Mouse (Mus musculus): ENCODE measurements at regions not wholly inside any gene's neighbourhood (a gene's known extent, or its start where the extent isn't known, plus 50 kb on each side); places are given as distances from the start of the nearest gene placed in this dataset.

DNA sequence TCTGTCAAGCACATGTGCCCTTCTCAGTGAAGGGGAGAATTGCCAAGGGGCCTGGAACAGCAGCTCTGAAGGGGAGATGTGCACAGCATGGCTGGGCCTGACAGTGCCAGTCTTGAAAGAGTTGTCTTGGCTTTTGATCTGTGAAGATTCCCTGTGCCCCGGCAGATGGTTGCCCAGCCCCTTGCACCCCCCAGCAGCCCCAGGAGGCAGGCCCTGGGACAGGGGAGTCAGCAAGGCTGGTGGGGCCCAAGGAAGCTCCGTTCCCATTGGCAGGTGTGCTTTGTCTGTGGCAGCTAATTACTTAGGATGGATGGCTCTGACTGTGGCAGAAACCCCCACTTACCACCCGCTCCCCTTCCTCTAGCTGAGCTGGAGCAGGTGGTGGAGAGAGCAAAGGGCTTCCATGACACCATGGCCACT is 58.6 kb downstream of the Tspan17 start:
- DNase-seq (ENCODE audit: extremely low spot score, low spot score): no peak

DNA sequence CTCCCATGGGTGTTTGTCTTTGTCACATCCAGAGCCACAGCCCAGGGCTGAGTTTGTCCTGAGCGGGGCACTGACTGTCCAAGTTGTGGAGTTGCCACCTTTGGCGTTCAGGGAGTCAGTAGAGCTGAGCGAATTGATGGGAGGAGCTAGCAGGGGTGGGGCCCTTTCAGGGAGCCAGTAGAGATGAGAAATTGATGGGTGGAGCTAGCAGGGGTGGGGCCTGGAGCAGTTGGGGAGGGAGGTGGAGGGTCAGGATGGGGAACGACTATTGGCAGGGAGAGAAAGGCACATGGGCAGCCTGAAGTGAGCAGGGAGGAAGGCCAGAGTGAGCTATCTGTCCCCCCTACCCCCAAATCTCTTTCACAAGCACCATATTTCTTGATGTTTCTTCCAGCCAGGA is 62.0 kb downstream of the Tspan17 start:
- DNase-seq (ENCODE audit: extremely low spot score, low spot score): no peak

DNA sequence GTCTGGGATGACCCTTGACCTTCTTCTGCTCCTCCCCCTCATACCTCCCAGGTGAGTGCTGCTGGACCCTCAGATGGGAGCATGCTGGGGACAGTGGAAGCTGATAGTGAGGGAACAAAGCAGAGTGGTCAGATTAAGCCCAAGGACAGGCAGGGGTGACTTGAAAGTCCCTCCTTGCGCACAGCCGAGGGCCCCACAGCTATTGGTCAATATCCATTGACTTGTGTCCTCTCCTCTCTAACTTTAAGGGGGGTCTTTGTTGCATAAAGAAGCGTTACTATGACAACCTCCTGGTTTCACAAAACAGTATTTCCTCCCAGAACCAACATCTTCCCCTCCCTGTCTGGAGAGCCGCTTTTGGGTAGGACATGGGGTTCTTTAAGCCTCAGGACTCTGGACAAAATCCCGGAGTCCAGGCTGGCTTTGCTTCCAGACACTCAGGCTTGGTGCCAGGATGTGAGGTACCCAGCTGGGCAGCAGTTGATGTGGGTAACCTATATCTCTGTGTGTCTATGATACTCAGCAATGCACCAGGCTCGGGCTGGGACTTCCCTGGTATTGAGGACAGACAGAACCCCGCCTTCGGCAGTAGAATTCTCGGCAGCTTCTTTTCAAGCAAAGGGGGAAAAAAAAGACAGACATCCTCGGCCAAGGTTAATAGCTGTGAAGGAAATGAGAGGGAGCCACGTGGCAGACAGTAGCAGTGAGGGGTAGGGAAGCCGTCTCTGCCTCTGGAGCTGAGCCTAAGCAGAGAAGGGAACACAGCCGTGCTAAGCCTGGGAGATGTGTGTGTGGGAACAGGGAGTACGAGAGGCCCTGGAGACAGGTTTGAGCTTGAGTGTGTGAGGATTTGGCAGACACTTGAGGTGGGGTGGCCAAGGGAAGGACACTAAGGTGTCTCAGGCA is 66.4 kb downstream of the Tspan17 start:
- DNase-seq (ENCODE audit: extremely low spot score, low spot score): no peak

DNA sequence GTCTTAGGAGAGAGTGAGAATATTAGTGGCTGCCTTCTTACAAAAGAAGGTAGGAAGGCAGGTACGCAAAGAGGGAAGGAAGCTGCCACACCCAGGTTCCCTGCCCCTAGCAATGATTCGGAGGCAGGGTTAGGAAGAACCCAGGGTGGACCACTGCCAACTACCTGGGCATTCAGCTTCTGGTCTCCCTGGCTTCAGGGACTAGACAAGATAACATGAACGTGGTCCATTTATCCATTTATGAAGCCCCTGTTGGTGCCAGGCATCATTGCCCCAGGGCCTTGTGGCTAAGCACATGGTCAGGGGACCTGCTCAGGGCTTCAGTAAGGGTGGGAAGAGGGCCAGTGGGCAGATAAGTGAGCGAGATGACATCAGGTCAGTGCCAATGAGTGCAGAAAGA is 73.8 kb downstream of the Tspan17 start:
- no peak for DNase-seq (ENCODE audit: extremely low spot score, low spot score)

DNA sequence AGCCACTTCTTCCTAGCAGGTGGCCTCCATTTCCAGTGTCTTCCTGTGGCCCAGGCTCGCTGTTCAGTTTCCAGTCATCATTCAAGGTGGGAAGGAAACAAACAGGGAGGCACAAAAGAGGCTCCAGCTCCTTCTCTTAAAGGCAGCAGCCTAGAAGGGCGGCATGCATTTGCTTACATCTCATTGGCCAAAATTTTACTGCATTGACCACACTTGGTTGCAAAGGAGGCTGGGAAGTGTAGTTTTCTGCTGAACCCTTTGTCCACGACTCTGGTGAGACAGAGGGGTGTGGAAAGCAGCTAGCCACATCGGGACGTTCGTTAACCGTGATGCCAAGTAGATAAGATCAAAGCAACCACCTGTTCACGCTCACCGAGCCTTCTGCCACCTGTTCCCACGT is 74.9 kb downstream of the Tspan17 start:
- DNase-seq (ENCODE audit: extremely low spot score, low spot score): no peak

DNA sequence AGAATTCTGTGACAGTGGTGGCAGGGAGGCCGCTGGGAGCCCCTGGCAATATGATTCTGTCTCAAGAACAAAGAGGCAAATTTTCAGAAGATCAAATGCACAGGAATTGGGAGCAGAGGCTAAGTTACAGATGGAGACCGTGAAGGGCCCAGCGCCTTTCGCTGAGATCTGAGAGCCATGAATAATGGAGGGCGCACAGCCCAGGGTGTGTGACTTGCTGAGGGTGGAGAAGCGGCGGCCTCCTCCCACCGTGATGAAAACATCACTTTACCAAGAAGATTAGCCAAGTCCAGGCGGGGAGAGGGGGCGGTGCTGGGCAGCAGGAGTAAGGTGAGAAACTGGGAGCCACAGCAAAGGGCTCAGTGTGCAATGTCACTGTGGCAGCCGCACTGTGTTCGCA is 77.2 kb upstream of the Unc5a start:
- DNase-seq (ENCODE audit: extremely low spot score, low spot score): no peak

DNA sequence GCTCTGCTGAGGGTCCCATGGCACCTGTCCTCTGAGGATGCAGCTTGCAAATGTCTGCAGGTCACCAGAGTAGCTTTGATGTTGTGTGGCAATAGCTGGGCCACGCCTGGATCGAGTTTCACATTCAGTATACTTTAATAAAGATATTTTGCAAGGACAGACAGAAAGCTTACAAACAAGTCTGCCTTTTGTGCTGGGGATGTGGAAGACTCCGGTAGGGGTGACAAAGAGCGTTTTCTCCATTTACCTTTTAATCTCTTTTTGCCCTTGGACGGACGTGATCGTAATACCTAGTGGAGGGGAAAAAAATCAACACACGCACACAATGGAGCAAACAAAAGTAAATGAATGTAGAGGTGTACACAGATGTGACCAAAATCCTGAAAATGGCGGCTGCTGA is 75.3 kb upstream of the Unc5a start:
- no peak for DNase-seq (ENCODE audit: extremely low spot score, low spot score)

DNA sequence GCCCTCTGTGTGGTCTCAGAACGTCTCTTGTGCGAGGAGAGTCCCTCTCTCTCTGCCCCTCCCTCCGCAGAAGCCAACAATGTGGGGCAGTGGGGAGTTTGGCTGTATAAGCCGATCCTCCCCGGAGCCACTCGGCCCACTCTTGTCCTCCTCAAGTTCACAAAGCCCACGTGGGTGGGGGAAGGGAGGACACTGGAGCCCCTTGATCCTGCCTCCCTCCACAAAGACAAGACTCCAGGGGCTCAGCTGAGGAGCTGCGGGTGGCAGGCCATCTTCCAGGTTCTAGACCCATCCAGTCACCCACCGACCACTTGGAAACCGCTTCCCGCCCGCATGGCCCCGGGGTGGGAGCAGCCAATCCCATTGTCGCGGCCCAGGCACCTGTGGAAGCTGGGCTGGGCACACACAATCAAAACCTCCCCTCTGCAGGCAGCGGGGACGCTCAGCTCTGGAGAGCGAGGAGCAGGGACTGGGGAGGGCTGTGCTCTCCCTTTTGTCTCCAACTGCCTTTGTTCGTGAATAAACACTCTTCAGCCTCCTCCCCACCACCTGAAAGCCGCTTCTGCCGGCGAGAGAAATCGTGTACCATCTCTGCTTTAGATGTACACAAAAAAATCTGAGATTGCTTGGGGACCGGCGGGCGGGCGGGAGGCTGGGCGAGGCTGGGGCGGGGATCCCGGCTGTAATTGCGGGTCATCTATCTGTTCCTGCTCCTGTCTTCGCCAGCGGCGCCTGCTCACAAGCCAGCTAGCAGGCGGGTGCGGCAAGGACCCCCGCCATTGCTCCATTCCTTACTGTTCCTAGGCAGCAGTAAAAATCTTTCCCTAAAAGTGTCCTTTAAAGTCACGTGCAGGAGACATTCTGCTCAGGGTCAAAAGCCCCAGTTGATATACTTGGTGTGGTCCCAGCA is 74.7 kb upstream of the Unc5a start:
- DNase-seq (ENCODE audit: extremely low spot score, low spot score): peak; percentile 60

DNA sequence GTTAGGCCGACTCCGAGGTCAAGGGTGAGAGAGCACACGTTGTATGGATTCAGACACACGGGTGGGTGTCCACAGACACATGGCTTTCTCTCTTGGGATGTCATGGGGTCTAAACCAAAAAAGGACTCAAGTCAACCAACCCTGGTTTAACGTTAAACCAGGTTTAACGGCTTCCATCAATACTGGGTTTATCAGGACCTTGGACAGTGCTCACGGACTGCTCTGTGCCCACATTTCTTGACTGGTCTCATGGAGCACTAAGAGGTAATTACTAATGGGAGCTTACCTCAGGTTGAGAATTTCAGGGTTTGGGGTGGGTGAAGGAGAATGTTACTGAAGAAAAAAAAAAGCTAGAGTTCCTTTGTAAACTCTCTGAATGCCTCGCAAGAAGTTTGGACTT is 72.7 kb upstream of the Unc5a start:
- DNase-seq (ENCODE audit: extremely low spot score, low spot score): no peak

DNA sequence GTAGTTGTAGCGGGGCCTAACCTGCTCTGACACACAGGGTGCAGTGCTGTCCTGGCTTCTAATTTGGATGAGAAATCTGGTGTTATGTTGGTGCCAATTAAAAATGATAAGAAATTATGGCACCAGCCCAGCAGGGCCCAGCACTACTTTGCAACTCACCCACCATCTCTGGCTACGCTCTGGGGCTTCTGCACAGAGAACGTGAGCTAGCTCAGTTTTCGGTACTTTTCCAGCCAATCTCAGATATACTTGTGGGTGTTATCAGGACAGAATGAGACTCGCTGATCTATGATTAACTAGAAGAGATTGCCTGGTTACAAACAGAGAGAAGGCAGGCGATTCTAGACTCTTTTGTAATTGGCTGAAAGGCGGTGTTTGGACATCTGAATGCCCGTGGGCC is 71.6 kb upstream of the Unc5a start:
- DNase-seq (ENCODE audit: extremely low spot score, low spot score): no peak

DNA sequence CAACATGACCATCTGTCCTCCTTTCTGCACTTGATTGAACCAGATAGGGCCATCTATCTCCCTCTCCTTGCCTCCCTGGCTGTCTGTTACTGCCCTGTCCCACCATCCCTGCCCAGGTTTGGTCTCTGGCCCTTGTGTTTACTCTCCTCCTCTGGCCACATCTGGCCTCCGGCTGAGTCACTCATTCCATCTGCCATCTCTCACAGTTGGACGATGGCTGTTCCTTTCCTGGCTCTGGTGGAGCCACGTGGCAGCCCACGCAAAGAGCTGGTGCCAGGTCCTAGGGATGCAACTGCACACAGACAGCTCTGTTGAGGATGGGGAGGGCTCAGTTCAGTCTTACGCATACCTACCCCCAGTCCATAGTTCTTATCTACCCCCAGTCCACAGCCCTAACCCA is 69.9 kb upstream of the Unc5a start:
- no peak for DNase-seq (ENCODE audit: extremely low spot score, low spot score)

DNA sequence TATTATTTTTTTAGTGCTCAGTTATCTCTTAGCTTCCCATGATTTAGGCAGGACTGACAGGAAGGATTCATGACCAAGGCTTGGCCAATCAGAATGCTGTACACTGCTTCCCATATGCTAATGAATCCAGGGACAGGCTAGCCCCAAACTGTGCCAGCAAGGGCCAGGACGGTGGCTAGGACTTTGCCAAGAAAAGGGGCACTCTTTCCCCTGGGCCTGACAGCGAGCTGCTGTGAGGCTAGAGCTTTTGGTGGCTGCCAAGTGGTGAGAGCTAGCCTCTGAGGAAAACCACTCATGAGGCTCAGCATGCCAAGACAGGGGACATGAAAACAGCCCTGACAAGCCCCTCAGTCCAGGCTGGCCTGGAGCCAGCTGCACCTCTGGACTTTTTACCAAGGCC is 69.0 kb upstream of the Unc5a start:
- no peak for DNase-seq (ENCODE audit: extremely low spot score, low spot score)

DNA sequence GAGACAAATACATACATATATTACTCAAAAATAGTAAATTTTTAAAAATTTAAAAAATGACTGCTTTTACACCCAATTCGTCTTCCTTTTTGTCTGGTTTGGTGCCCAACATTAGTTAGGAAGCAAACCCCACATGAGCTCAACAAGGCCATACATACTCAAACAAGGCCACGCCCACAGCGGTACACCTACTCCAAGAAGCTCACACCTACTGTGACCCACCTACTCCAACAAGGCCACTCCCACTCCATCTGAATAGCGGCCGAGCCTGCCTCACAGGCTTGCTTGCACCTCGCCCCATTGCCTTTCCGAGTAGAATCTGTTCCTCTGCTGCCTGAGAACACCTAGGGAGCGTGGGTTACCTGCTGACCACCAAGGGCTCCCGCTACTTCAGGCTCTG is 66.4 kb upstream of the Unc5a start:
- DNase-seq (ENCODE audit: extremely low spot score, low spot score): no peak

DNA sequence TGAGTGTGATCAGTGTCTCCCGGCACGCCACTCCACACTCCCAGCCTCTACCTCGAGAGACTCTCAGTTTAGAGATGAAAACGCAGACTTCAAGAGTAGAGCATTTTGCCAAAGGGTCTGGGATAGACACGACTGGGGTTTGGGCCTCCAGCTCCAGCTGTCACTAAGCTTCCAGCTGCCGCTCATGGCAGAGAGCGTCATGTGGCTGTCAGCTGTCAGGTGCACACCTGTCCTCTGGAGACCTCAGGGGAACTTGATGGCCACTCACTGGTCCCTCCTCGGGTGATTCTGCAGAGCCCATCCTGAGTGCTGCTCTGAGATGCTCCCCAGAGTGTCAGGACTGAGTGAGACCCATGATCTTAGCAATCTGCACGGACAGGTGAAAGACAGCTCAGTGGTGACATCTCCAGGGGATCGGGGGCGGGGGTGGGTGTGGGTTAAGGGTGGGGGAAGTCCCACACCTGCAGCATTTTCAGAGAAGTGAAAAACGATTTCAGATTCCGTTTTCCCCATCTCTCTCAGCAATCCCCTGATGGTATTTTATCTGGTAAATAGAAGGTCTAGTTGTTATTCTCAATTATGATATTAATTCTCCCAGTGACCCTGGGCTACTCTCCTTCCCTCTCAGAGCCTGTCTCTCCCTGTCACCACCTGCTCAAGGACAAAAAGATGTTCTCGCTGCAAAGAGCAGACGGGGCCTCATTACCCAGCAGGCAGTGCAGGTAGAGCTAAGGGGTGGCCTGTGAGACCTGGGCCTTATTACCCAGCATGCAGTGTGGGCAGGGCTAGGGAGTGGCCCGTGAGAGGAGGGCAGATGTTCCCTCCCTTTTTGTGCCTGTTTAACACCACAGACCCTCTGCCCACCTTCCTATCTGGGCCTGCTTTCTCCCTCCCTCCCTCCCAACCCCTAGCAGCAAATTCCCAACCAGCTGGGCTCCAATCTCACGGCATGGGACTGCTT is 65.2 kb upstream of the Unc5a start:
- DNase-seq (ENCODE audit: extremely low spot score, low spot score): no peak

DNA sequence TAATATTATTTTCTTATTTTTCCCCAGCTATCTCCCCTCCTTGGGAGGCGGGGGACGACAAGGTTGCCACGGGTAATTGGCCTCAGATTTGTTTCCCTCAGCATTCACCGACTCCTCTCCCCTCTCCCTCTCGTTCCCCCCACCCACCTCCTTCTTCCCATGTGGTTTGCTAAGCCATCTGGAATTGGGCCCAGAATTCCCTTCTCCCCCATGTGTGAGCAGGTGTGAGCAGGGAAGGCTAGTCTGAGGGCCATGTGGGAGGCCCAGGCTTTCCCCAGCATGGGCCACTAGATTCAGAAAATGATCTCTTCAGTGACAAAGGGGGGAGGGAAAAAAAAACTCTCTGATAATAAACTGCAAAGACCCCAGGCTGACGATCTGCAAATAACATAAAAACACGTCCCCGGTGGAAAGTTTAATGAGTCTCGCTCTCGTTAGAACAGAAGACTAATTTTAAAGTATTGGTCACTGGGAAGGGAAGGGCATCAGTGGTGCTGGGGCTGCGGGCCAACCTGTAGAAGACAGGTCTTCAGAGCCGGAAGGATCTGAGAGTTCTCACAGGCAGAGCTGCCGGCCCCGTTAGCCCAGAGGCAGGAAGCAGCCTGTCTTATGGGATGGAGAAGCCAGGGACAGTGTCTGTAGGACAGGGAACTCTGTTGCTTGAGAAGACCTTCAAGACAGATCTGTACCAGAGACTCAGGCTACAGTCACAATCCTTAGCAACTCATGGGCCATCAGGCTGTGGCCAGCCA is 64.3 kb upstream of the Unc5a start:
- no peak for DNase-seq (ENCODE audit: extremely low spot score, low spot score)

DNA sequence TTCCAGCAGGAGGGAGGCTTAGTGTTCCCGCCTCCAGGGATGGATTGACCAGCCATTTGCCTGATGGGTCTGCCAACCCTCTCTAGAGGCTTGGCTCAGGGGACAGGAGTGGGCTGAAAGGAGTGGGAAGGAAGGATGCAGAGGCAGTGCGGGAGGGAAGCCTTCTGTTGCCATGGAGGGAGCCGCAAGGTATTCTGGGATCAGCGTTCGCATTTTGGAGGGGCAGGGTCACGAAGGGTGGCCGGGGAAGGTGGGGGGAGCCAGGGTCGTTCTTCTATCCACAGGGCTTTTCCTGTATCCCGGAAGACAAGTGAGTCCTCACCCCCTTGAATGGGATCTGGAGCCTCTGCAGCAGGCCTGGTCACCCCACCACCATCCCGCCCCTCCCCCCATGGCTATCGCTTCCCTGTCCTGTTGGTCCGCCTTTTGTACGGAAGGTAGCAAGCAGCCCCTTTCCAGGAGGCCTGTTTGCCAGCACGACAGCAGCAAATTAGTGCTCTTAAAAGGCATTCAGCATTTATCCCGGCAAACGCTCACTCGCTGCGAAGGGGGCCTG is 61.8 kb upstream of the Unc5a start:
- DNase-seq (ENCODE audit: extremely low spot score, low spot score): peak; percentile 50

DNA sequence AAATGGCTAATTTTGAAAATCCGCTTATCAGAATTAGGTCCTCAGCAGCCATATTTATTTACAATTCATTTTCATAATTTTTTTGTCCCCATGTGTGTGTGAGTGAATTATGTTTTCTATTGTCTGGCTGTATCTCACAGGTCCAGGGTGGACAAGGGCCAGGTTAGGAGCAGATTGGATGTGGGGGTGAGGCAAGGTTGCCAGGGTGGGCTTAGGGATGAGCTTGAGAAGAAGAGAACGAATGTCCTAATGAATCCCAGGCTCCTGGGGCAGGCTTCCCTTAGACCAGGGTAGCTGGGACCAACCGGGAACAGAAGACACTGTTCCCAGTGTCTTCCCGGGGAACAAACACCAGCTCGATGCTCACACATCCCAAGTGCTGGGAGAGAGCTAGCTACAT is 61.2 kb upstream of the Unc5a start:
- no peak for DNase-seq (ENCODE audit: extremely low spot score, low spot score)

DNA sequence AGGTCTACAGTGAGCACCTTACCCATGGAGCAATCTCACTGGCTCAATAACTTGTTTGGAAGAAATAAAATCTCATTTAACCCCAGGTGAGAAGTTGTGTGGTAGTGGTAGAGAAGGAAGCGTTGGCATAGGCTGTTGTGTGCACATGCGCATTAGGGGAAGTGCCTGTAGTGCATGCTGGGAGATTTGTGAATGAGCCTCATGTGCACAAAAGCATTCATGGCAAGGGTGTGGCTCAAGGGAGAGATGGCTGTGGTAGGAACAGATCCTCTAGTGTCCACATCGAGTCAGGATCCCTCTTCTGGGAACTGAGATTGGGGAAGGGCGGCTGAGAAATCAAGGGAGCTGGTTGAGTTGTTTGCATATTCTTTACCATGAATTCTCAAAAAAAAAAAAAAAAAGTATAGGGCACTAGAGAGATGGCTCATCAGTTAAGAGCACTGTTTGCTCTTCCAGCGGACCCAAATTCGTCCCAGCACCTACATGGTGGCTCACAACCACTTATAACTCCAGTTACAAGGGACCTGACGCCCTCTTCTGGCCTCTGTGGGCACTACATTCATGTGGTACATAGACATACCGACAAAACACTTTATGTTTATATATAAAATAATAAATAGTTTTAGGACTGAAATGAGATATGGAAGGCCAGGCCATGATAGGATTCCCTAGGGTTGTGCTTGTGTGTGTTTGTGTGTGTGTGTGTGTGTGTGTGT is 59.4 kb upstream of the Unc5a start:
- no peak for DNase-seq (ENCODE audit: extremely low spot score, low spot score)

DNA sequence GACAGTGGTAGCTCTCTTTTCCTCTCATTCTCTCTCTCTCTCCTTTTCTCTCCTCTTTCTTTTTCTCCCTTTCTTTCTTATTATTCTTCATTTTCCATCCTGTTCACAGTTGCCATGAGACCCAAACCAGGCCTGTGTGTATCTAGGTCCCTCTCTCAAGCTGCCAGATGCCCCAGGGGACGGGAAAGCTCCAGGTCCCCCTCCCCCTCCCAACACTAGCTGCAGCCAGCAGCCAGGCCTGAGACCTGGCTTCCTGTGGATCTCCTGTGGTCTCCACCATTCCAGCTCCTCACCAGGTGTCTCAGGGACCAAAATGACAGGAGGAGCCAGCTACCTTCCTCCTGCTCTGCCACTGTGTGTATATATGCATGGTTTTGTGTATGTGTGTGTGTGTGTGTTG is 56.6 kb upstream of the Unc5a start:
- DNase-seq (ENCODE audit: extremely low spot score, low spot score): no peak

DNA sequence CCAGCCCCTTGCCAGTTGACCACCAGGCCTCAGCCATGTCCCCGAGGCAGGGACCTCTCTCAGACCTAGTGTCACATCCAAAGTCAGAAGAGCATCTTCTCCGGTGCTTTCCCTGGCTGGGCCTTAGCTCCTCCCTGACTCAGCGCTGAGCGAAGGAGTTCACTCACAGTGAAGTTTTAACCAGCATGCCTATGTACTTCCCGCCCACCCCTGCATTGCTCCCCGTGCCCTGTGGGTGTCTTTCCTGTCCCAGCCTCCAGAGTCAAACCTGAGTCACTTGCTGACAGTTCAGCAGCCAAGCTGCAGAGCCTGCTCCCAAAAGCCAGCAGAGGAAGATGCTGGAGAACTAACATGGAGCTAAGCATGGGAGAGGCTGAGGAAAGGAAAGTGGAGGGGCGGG is 55.6 kb upstream of the Unc5a start:
- no peak for DNase-seq (ENCODE audit: extremely low spot score, low spot score)
